Mouse (Mus musculus): ENCODE data around the gene Fadd.

The Fadd gene

GRCm38 (mm10) chr7:144582284-144582980, at the start of gene Fadd:
Gene Fadd (minus strand): TSS chr7:144582463.
- DNase-seq (ENCODE audit: low spot score), result peak; percentile 89

- no peak for DNase-seq (ENCODE audit: low spot score)
Observed at GRCm38 (mm10) chr7:144630622-144631021, 48.4 kb upstream of the Fadd start.

GRCm38 (mm10) chr7:144628334-144628915, 46.2 kb upstream of the Fadd start:
- no peak for DNase-seq (ENCODE audit: low spot score)

- no peak for DNase-seq (ENCODE audit: low spot score)
Observed at GRCm38 (mm10) chr7:144627606-144628333, 45.5 kb upstream of the Fadd start.

GRCm38 (mm10) chr7:144626042-144626441, 43.8 kb upstream of the Fadd start:
- DNase-seq (ENCODE audit: low spot score), result no peak

GRCm38 (mm10) chr7:144620721-144621681, 38.7 kb upstream of the Fadd start:
- no peak for DNase-seq (ENCODE audit: low spot score)

- no peak for DNase-seq (ENCODE audit: low spot score)
Observed at GRCm38 (mm10) chr7:144620315-144620714, 38.1 kb upstream of the Fadd start.

- no peak for DNase-seq (ENCODE audit: low spot score)
Observed at GRCm38 (mm10) chr7:144615343-144615742, 33.1 kb upstream of the Fadd start.

GRCm38 (mm10) chr7:144612829-144613228, 30.6 kb upstream of the Fadd start:
- DNase-seq (ENCODE audit: low spot score), result no peak

GRCm38 (mm10) chr7:144612351-144612750, 30.1 kb upstream of the Fadd start:
- no peak for DNase-seq (ENCODE audit: low spot score)

GRCm38 (mm10) chr7:144611595-144611994, 29.3 kb upstream of the Fadd start:
- no peak for DNase-seq (ENCODE audit: low spot score)

GRCm38 (mm10) chr7:144609568-144609967, 27.3 kb upstream of the Fadd start:
- DNase-seq (ENCODE audit: low spot score), result no peak

GRCm38 (mm10) chr7:144607862-144608261, 25.6 kb upstream of the Fadd start:
- no peak for DNase-seq (ENCODE audit: low spot score)

GRCm38 (mm10) chr7:144604735-144605134, 22.5 kb upstream of the Fadd start:
- no peak for DNase-seq (ENCODE audit: low spot score)

GRCm38 (mm10) chr7:144604291-144604690, 22.0 kb upstream of the Fadd start:
- DNase-seq (ENCODE audit: low spot score), result no peak

GRCm38 (mm10) chr7:144600333-144600900, 18.2 kb upstream of the Fadd start:
- no peak for DNase-seq (ENCODE audit: low spot score)

- no peak for DNase-seq (ENCODE audit: low spot score)
Observed at GRCm38 (mm10) chr7:144589508-144589907, 7.2 kb upstream of the Fadd start.

- no peak for DNase-seq (ENCODE audit: low spot score)
Observed at GRCm38 (mm10) chr7:144587291-144587690, 5.0 kb upstream of the Fadd start.

GRCm38 (mm10) chr7:144585648-144586047, 3.4 kb upstream of the Fadd start:
- DNase-seq (ENCODE audit: low spot score), result peak; percentile 40

GRCm38 (mm10) chr7:144583619-144584018, 1.4 kb upstream of the Fadd start:
- peak; percentile 50 for DNase-seq (ENCODE audit: low spot score)

- DNase-seq (ENCODE audit: low spot score), result peak; percentile 74
Observed at GRCm38 (mm10) chr7:144581559-144582283, 542 bp downstream of the Fadd start.
